Mouse (Mus musculus) frontal cortex, postnatal 36 days (tissue): ENCODE measurements at regions not wholly inside any gene's neighbourhood (a gene's known extent, or its start where the extent isn't known, plus 50 kb on each side); places are given as distances from the start of the nearest gene placed in this dataset.

Experiments used
- DNase-seq, 2 experiments: peaks; one replicate each; pipeline ENCODE4 v3.0.0; 2022; ENCODE audit warnings: low spot score in 2 of 2

DNA sequence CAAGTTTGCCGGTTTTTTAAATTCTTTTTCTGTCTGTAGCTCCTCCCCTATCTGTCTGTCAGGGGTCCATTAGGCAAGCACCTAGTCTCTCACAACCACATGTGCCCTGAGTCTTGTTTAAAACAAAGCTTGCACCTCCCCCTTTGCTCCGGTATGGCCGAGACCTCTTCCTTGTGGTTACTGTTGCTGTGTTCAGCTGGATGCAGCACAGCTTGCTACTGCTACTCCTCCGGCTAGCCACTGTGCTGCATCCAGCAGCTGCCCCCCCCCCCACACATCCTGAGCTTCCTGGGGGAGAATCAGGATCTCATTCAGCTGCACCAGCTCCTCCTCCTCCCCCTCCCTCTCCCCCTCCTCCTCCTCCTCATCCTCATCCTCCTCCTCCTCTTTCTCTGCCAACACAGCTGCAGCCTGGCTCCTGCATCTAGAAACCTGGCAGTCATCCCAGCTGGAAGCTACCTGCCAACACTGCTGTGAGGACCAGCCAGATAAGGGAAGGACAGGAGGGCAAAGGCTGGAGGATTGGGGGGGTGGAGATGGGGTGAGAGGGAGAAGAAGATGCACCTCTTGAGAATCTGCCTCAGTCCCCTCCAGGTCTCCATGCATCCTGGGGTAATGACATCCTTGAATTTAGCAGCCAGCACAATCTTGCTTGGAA is 114.8 kb upstream of the Tmem260 start:
- DNase-seq = peak; percentile 42 to 44

GRCm38 (mm10) chr14:48331623-48332000 is 114.3 kb upstream of the Tmem260 start:
- DNase-seq = peak in 1 of 2 experiments; percentile 33

- DNase-seq = no peak
These were observed 113.7 kb upstream of the Tmem260 start for GRCm38 (mm10) chr14:48332193-48332592.

DNA sequence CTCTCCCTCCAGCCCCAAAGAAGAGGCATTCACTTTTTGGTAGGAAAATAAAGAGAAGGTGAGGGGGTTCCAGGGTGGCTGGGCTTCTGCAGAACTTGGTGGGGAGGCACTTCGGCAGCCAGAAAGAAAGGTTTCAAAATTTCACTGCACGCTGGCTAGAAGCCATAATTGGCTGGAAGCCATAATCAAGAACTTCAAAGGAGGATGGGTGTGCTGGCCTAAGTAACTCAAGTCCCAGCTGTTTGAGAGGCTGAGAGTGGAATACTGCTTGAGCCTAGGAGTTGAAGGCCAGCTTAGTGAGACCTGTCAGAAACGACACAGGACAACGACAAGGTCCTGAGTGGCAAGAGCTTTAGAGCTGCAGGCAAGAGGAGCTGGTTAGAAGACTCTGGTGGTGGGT is 113.3 kb upstream of the Tmem260 start:
- DNase-seq = peak in 1 of 2 experiments; percentile 23

DNA sequence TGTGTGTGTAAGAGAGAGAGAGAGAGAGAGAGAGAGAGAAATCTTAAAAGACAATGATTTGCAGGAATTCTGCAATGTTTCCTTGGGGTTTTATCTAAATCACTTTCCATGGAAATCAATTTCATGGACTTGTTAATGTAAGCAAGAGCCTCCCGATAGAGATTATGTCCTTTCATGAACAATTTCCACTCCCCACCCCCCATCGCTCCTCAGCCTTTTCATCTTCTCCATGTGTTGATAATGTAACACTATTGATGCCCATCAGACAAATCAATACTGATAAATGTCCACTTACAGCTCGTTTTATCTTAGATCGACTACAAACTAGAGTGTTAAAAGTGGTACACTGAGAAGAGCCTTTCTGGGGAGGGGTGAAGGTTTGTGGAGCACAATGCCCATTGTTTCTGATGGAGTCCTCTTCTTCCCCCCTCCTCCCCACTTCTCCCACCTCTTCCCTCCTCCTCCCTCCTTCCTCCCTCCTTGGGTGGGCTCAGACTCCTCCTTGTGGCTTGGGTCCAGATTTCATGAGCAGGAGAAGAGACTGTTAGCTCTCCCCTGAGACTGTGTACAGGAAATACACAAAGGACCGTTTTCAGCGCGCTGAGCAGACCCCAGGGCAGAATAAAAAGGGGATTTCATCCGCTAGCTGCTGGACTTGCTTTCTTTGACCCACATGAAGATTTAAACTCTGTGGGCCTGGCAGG is 111.7 kb upstream of the Tmem260 start:
- no peak for DNase-seq

GRCm38 (mm10) chr14:48339434-48339833 is 106.5 kb upstream of the Tmem260 start:
- DNase-seq = no peak

DNA sequence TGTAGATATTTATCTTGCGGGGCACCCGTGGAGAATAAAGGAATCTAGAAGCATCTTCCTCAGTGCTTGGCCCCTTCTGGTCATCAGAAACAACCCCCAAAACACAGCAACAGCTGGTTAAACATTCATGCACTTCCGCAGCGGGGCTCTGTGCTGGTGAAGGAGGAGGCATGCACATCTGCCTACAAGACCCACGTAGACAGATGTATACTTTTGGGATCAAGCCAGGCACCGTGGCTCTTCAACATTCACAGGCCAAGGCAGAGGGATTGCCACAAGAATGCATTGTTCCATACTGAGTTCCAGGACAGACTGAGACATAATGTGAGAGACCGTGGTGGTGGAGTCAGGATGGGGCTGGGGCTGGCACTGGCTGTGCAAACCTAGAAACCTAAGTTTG is 103.0 kb upstream of the Tmem260 start:
- DNase-seq = no peak

GRCm38 (mm10) chr14:48345956-48346355 is 100.0 kb upstream of the Tmem260 start:
- no peak for DNase-seq

DNA sequence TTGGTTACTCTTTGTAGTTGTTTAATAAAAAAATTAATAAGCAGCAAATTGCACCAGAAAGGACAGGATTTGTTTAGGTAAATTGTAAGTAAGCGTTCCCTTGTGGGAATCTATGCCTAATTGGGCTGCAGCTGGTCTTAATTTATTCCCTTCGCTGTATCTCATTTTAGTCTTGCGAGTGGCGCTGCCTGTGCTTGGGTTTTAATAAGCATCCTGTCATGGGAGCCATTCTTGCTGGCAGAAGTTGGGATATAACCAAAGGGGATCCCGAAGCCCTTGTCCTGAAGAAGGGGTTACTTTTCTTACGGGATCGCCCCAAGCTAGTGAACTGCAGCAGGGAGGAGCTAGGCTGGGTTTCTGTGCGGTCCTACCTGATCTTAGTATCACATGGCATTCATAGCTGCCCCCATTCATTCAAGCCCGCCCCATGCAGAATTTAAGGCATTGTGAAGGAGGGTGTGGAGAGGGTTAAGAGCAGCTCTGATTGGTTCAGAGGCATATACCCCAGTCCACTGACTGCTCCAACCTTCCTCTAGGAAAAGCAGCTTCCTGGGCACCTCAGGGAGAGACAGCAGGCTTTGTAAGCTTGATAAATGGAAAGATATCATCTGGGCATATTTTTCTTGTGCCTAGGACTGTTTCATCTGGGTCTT is 96.4 kb upstream of the Tmem260 start:
- no peak for DNase-seq

GRCm38 (mm10) chr14:48351652-48352051 is 94.3 kb upstream of the Tmem260 start:
- no peak for DNase-seq

GRCm38 (mm10) chr14:48352825-48353224 is 93.1 kb upstream of the Tmem260 start:
- DNase-seq = no peak

GRCm38 (mm10) chr14:48354176-48354575 is 91.7 kb upstream of the Tmem260 start:
- no peak for DNase-seq

DNA sequence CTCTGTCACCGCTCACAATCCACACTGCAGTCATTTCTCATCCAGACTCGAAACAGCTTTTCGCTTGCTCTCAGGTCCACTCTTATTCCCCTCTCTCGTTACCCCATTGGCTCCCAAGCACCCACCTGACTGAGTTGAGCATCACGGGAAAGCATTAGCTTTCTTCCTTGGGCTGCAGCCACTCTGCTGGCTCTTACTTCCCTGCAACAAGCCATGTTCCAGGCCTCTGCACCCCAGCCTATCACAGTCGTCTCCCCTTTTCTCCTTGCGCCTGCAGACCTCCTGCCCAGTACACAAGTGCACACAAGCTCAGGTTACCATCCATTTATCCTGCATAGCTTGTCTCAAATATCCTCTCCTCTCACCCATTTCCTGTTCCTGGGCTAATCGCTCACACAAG is 88.5 kb upstream of the Tmem260 start:
- DNase-seq = no peak

DNA sequence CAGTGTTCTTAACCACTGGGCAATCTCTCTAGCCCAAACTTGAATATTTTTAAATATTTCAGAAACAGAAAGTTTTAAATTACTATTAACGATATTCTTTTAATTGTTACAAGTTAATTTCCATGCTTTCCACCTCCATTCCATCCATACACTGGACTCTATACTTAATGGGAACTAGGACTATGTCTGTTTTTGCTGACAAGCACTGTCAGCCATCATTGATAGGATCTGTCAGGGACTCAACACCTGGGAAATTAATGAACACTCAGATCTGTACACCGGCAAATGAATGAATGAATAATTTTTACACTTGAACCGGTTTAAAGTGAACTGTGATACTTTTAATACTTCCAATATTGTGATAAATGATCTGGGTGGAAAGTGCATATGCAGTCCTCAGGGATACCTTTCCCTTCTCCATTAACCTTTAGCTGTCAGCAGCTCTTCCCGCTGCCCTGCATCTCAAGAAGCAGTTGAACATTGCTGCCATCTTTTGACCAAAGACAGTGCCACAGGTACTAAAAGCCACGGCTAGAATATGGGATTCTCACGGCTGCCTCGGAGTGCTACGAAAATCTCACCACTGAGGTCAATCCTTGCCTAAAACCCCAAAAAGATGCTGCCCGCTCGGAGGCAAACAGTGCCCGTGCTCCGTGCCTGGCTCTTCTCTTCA is 87.3 kb upstream of the Tmem260 start:
- peak; percentile 21 to 62 for DNase-seq

DNA sequence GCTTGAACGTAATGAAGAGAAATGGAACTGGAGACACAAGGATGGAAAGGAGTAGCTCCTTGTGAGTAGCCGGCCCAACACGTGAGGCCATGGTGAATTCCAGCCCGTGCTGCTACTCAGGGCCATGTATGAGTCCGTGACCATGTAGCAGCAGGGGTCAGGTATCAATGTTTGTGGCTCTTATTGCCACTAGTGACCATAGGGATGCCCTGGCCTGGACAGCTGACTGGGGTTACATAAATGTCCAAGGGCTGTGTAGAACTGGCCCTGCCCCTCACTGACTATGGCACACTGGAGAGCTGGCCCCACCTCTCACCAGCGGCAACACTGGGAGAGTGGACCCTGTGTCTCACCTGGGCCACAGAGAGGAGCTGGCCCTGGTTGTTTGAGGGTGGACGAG is 84.1 kb upstream of the Tmem260 start:
- no peak for DNase-seq

- DNase-seq = peak; percentile 84 to 93
These were observed 78.9 kb upstream of the Tmem260 start for GRCm38 (mm10) chr14:48367006-48367405.

- peak in 1 of 2 experiments; percentile 57 for DNase-seq
These were observed 75.6 kb upstream of the Tmem260 start for GRCm38 (mm10) chr14:48370322-48370721.

- DNase-seq = peak; percentile 36 to 78
These were observed 74.2 kb upstream of the Tmem260 start for GRCm38 (mm10) chr14:48371766-48372165.

DNA sequence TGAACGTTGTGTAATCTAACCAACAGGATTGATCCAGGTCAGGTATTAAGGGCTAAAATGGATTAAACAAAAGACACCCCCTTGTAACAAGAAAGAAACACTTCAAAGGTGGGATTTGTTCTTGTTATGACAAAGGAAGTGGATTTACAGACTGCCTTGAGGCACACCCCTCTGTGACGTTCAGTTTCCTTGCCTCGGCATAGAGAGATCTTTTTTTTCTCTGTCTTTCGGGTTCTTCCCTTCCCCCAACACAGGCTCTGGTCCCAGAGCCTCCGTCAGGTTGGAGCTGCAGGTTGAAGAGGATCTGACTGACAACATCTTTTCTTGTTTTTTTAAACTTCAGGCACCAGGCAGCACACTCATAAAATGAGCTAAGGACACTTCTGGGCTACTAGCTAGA is 69.8 kb upstream of the Tmem260 start:
- no peak for DNase-seq
